Mouse (Mus musculus) small intestine, adult 2 months (tissue): Measurements from ENCODE around the gene Il18. TPM values are rescaled to one million over a fixed set of nuclear protein-coding genes. Genes with fewer than 3 reads are reported as not detected.
A peak's percentile ranks its signal among the peaks of the same experiment; 100 is the strongest.

Experiments
- H3K27ac ChIP-seq: fragments of 200-500 bp; 2 replicates; pipeline ENCODE4 v1.5.1; 2012; ENCODE audit warnings: low read depth, low read length, control low read depth, inconsistent platforms; ENCODE audit not compliant: insufficient read depth
- H3K27me3 ChIP-seq: fragments of 200-500 bp; 2 replicates; pipeline ENCODE4 v1.6.1; 2012; ENCODE audit warnings: mild to moderate bottlenecking, moderate library complexity, low read length, inconsistent platforms; ENCODE audit not compliant: control insufficient read depth, insufficient read depth
- H3K36me3 ChIP-seq: fragments of 200-500 bp; 2 replicates; pipeline ENCODE4 v1.6.1; 2012; ENCODE audit warnings: mild to moderate bottlenecking, low read length, control low read depth, inconsistent platforms; ENCODE audit not compliant: control insufficient read depth, insufficient read depth
- H3K4me1 ChIP-seq: fragments of 200-500 bp; 2 replicates; pipeline ENCODE4 v1.6.1; 2012; ENCODE audit warnings: low read length, inconsistent platforms, mixed read lengths; ENCODE audit not compliant: control insufficient read depth, insufficient read depth, insufficient read length
- H3K4me3 ChIP-seq: fragments of 200-500 bp; 2 replicates; pipeline ENCODE4 v1.5.1; 2012; ENCODE audit warnings: low read depth, mild to moderate bottlenecking, control low read depth, inconsistent platforms, low read length, moderate library complexity
- CTCF ChIP-seq: fragments of 200-500 bp; IDR thresholded peaks from 2 replicates; pipeline ENCODE4 v1.5.1; 2012; ENCODE audit warnings: low read depth, mild to moderate bottlenecking, control low read depth, inconsistent platforms, low read length, moderate library complexity, mixed read lengths; ENCODE audit not compliant: insufficient replicate concordance, insufficient read length; ENCODE audit errors: extremely low read depth
- POLR2A ChIP-seq: fragments of 200-500 bp; IDR thresholded peaks from 2 replicates; pipeline ENCODE4 v1.6.1; 2012; ENCODE audit warnings: low read depth, mild to moderate bottlenecking, control low read depth, inconsistent platforms, low read length, moderate library complexity
- WGBS: fragments of 180-500 bp; shearing (Covaris S2); methylation state at CpG from one replicate; pipeline ENCODE4 v1.1.7; 2018; 5-methylcytosine and 5-hydroxymethylcytosine counted together
- polyA plus RNA-seq: library from polyadenylated mRNA; depleted of rRNA; stranded (reverse); fragments of >200 nt; gene quantifications from 2 replicates; pipeline ENCODE4 v1.2.3, GENCODE M21; 2012

Gene Il18
- polyA plus RNA-seq, 1 experiment, result 5.7 TPM

- Histone ChIP-seq H3K4me3 (no peak overlapping the region), H3K4me1 (peaks cover 14% of the 10 kb centered on the region), H3K27me3 (no peaks in the 10 kb centered on the region), H3K27ac (peak overlapping the region; percentile 80), H3K36me3 (peaks cover 8% of the 10 kb centered on the region)
- TF ChIP-seq CTCF (no peak), POLR2A (no peak)
- 40% methylated on average over 3 of the region's 3 CpGs for WGBS
These were observed 20.8 kb upstream of the Il18 start for GRCm38 (mm10) chr9:50533791-50534190.

GRCm38 (mm10) chr9:50535930-50536329, 18.7 kb upstream of the Il18 start:
- Histone ChIP-seq H3K4me3 (no peak overlapping the region), H3K4me1 (peaks cover 14% of the 10 kb centered on the region), H3K36me3 (peaks cover 14% of the 10 kb centered on the region), H3K27ac (peak overlapping the region; percentile 30; the same call in 1 of the 2 replicates), H3K27me3 (no peaks in the 10 kb centered on the region)
- WGBS, result 22% methylated on average over 5 of the region's 5 CpGs
- no peak for TF ChIP-seq POLR2A
- no peak for TF ChIP-seq CTCF

GRCm38 (mm10) chr9:50536603-50537135, 18.0 kb upstream of the Il18 start:
- no peak for TF ChIP-seq POLR2A
- TF ChIP-seq CTCF, result no peak
- H3K27me3 ChIP-seq, result no peaks in the 10 kb centered on the region
- peaks cover 15% of the 10 kb centered on the region for H3K36me3 ChIP-seq
- H3K4me3 ChIP-seq, result no peak overlapping the region
- 22% methylated on average over 7 of the region's 7 CpGs for WGBS
- peak overlapping the region; percentile 55; the same call in 1 of the 2 replicates for H3K27ac ChIP-seq
- H3K4me1 ChIP-seq, result peaks cover 14% of the 10 kb centered on the region

DNA sequence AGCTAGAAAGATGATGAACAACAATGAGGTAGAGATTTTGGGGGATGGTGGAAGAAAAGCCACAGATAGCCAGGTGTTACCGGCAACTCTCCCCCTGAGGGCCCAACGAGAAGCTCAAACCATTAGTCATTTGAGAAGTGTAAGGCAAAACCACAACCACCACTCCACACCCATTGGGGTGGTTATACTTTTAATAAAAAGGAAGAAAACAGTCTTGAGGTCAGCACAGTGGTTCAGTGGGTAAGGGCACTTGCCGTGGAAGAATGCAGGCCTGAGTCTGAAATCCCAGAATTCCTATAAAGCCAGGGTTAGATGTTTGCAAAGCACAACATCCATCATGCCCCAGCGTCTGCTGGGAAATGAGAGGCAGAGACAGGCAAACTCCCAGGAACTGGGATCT, 17.3 kb upstream of the Il18 start:
- Histone ChIP-seq H3K27me3 (no peaks in the 10 kb centered on the region), H3K4me3 (no peak overlapping the region), H3K27ac (no peak overlapping the region), H3K36me3 (peaks cover 17% of the 10 kb centered on the region), H3K4me1 (peaks cover 14% of the 10 kb centered on the region)
- WGBS, result 77% methylated on average over 4 of the region's 4 CpGs
- TF ChIP-seq POLR2A (no peak), CTCF (no peak)

- Histone ChIP-seq H3K4me1 (peaks cover 8% of the 10 kb centered on the region), H3K27me3 (no peaks in the 10 kb centered on the region)
- TF ChIP-seq POLR2A (no peak), CTCF (no peak)
These were observed 14.5 kb upstream of the Il18 start for GRCm38 (mm10) chr9:50540170-50540569.

GRCm38 (mm10) chr9:50542401-50542800, 12.2 kb upstream of the Il18 start:
- peaks cover 22% of the 10 kb centered on the region for H3K36me3 ChIP-seq
- H3K27me3 ChIP-seq, result no peaks in the 10 kb centered on the region
- 88% methylated on average over 9 of the region's 9 CpGs for WGBS
- no peak overlapping the region for H3K4me3 ChIP-seq
- peaks cover 2% of the 10 kb centered on the region; the same call in 1 of the 2 replicates for H3K4me1 ChIP-seq
- no peak overlapping the region for H3K27ac ChIP-seq
- TF ChIP-seq POLR2A (no peak), CTCF (no peak)

More at GRCm38 (mm10) chr9:50540170-50540569, 14.5 kb upstream of the Il18 start:
- no peak overlapping the region for H3K27ac ChIP-seq
- no peak overlapping the region for H3K4me3 ChIP-seq
- 71% methylated on average over 7 of the region's 7 CpGs for whole genome bisulfite sequencing
- peaks cover 18% of the 10 kb centered on the region for H3K36me3 ChIP-seq

GRCm38 (mm10) chr9:50547859-50548478, 6.7 kb upstream of the Il18 start:
- WGBS, result 26% methylated on average over 5 of the region's 5 CpGs
- Histone ChIP-seq H3K4me1 (peaks cover 9% of the 10 kb centered on the region; the same call in 1 of the 2 replicates), H3K27ac (no peak overlapping the region), H3K36me3 (peaks cover 17% of the 10 kb centered on the region), H3K27me3 (no peaks in the 10 kb centered on the region), H3K4me3 (no peak overlapping the region)
- TF ChIP-seq POLR2A, result no peak
- no peak for TF ChIP-seq CTCF
